Mouse (Mus musculus): ENCODE measurements around the gene Zc3h12c. TPM values are rescaled to one million over a fixed set of nuclear protein-coding genes. Genes with fewer than 3 reads are reported as not detected.

Gene Zc3h12c
- total and polyA plus RNA-seq, 3 experiments = 1.3 TPM; not detected in 1

GRCm38 (mm10) chr9:52103448-52104224 lies 64.7 kb downstream of the Zc3h12c start:
- peak; percentile 79 for DNase-seq (ENCODE audit: low read depth, low spot score)
- Histone ChIP-seq H3K9me3 (replicated peaks; ENCODE audit: insufficient read depth, low read length) (no peaks in the 10 kb centered on the region), H3K9ac (ENCODE audit: control insufficient read depth, low read depth, low read length, poor library complexity, severe bottlenecking) (peak overlapping the region; percentile 53; the same call in 1 of the 2 replicates), H3K79me2 (ENCODE audit: control insufficient read depth, insufficient read depth, low read length, poor library complexity) (no peaks in the 10 kb centered on the region), H3K36me3 (ENCODE audit: control insufficient read depth in 1 of 2, insufficient read depth in 2 of 2, low read length in 2 of 2) (peaks cover 0 to 24% of the 10 kb centered on the region in 2 experiments; a peak in 2 of 4 replicates), H3K27me3 (ENCODE audit: control insufficient read depth in 1 of 2, insufficient read depth in 2 of 2, low read length in 2 of 2) (no peaks in the 10 kb centered on the region), H3K27ac (ENCODE audit: control insufficient read depth, low read depth, low read length) (peak overlapping the region; percentile 86), H3K4me1 (ENCODE audit: control insufficient read depth in 1 of 2, insufficient read depth in 2 of 2, low read length in 2 of 2) (peaks cover 21 to 31% of the 10 kb centered on the region in 2 experiments), H3K4me3 (ENCODE audit: control insufficient read depth in 1 of 2, insufficient read depth in 1 of 2, low read depth in 2 of 2, low read length in 2 of 2) (peak overlapping the region in 1 of 2 experiments; percentile 25; a peak in 1 of 4 replicates)
- peak; percentile 74 for TF ChIP-seq MYB (IDR thresholded peaks at IDR 0.05; ENCODE audit: low read depth, low read length)
- TF ChIP-seq TBP (IDR thresholded peaks at IDR 0.05; ENCODE audit: low read depth, low read length) = no peak
- TF ChIP-seq JUND (IDR thresholded peaks at IDR 0.05; ENCODE audit: low read depth, low read length) = no peak
- TF ChIP-seq ELF1 (IDR thresholded peaks at IDR 0.05; ENCODE audit: low read depth, low read length) = no peak
- no peak for TF ChIP-seq POLR2AphosphoS2 (IDR thresholded peaks at IDR 0.05; ENCODE audit: low read length)
- no peak for TF ChIP-seq RAD21 (IDR thresholded peaks at IDR 0.05; ENCODE audit: low read depth, low read length)
- peak; percentile 81 for TF ChIP-seq ETS1 (IDR thresholded peaks at IDR 0.05; ENCODE audit: low read depth, low read length)
- TF ChIP-seq RCOR1 (IDR thresholded peaks at IDR 0.05; ENCODE audit: low read depth, low read length) = peak; percentile 45; the same call in 1 of the 2 replicates
- TF ChIP-seq KAT2A (conservative IDR thresholded peaks at IDR 0.05; ENCODE audit: low read depth, low read length) = no peak
- TF ChIP-seq E2F4 (IDR thresholded peaks at IDR 0.05; ENCODE audit: borderline replicate concordance, low read depth, low read length) = no peak
- peak; percentile 18; the same call in 1 of the 2 replicates for TF ChIP-seq HCFC1 (IDR thresholded peaks at IDR 0.05; ENCODE audit: low read depth, low read length)
- TF ChIP-seq GATA1 (IDR thresholded peaks at IDR 0.05; ENCODE audit: low read depth, low read length) = peak; percentile 96
- peak; percentile 85 for TF ChIP-seq BHLHE40 (IDR thresholded peaks at IDR 0.05; ENCODE audit: borderline replicate concordance, low read depth, low read length)
- no peak for TF ChIP-seq ZC3H11A (IDR thresholded peaks at IDR 0.05; ENCODE audit: low read depth, low read length)
- TF ChIP-seq NRF1 (IDR thresholded peaks at IDR 0.05; ENCODE audit: insufficient read depth, low read depth, low read length, poor library complexity, severe bottlenecking) = no peak
- TF ChIP-seq CHD1 (IDR thresholded peaks at IDR 0.05; ENCODE audit: low read depth, low read length) = 0 out of 2 replicates have a peak, but pooled peaks have one; percentile 69
- TF ChIP-seq SMC3 (IDR thresholded peaks at IDR 0.05; ENCODE audit: low read depth, low read length) = no peak
- TF ChIP-seq CHD2 (IDR thresholded peaks at IDR 0.05; ENCODE audit: low read length) = no peak
- no peak for TF ChIP-seq CTCF (IDR thresholded peaks at IDR 0.05 in 2 of 3, conservative IDR thresholded peaks at IDR 0.05 in 1 of 3; ENCODE audit: control insufficient read depth in 1 of 3, insufficient read depth in 1 of 3, low read depth in 2 of 3, low read length in 3 of 3, poor library complexity in 1 of 3, severe bottlenecking in 1 of 3)
- peak; percentile 81 for TF ChIP-seq USF1 (IDR thresholded peaks at IDR 0.05; ENCODE audit: low read depth, low read length)
- no peak for TF ChIP-seq ZKSCAN1 (IDR thresholded peaks at IDR 0.05; ENCODE audit: low read depth, low read length)
- TF ChIP-seq MAX (IDR thresholded peaks at IDR 0.05; ENCODE audit: low read length) = no peak
- peak; percentile 64; the same call in 1 of the 2 replicates for TF ChIP-seq MAFK (IDR thresholded peaks at IDR 0.05; ENCODE audit: borderline replicate concordance, low read depth, low read length)
- TF ChIP-seq MYC (IDR thresholded peaks at IDR 0.05; ENCODE audit: low read depth, low read length) = no peak
- TF ChIP-seq POLR2A (IDR thresholded peaks at IDR 0.05; ENCODE audit: control insufficient read depth in 1 of 2, insufficient read depth in 1 of 2, low read depth in 1 of 2, low read length in 2 of 2, poor library complexity in 1 of 2) = no peak
- peak; percentile 89 to 90 for TF ChIP-seq EP300 (IDR thresholded peaks at IDR 0.05; ENCODE audit: low read depth in 1 of 2, low read length in 2 of 2)
- TF ChIP-seq GABPA (IDR thresholded peaks at IDR 0.05; ENCODE audit: low read depth, low read length) = peak; percentile 77; the same call in 1 of the 2 replicates
- no peak for TF ChIP-seq UBTF (IDR thresholded peaks at IDR 0.05; ENCODE audit: borderline replicate concordance, insufficient read depth, low read depth, low read length)
- no peak for TF ChIP-seq POLR2AphosphoS5 (IDR thresholded peaks at IDR 0.05; ENCODE audit: borderline replicate concordance, low read depth, low read length)
- no peak for TF ChIP-seq MEF2A (IDR thresholded peaks at IDR 0.05; ENCODE audit: extremely low read depth, insufficient replicate concordance, low read depth, low read length, poor library complexity, severe bottlenecking)
- TF ChIP-seq MAZ (IDR thresholded peaks at IDR 0.05; ENCODE audit: low read depth, low read length) = no peak
- peak; percentile 80; the same call in 1 of the 2 replicates for TF ChIP-seq SIN3A (IDR thresholded peaks at IDR 0.05; ENCODE audit: low read length)
- TF ChIP-seq USF2 (IDR thresholded peaks at IDR 0.05; ENCODE audit: borderline replicate concordance in 1 of 2, insufficient read depth in 1 of 2, low read depth in 1 of 2, low read length in 2 of 2) = no peak
- peak; percentile 81 for TF ChIP-seq ZNF384 (IDR thresholded peaks at IDR 0.05; ENCODE audit: low read depth, low read length)
- no peak for TF ChIP-seq ZMIZ1 (IDR thresholded peaks at IDR 0.05; ENCODE audit: low read depth, low read length)

Data from MEL (cell line).